Mouse (Mus musculus): ENCODE measurements around the gene Gm12888.
"Not testable (repeated sequence)": the region's sequence is repeated elsewhere in the genome, so short reads cannot be mapped to it uniquely, and the experiment has no call there.

Gm12888 gene

GRCm38 (mm10) chr4:121324817-121325216 is at the start of gene Gm12888:
TSS of gene Gm12888 (minus strand) at chr4:121324917.
- not testable (repeated sequence) for DNase-seq (ENCODE audit: low spot score)
